8 mouse cellular contexts compared by ENCODE assay signal in the genomic region with DNA sequence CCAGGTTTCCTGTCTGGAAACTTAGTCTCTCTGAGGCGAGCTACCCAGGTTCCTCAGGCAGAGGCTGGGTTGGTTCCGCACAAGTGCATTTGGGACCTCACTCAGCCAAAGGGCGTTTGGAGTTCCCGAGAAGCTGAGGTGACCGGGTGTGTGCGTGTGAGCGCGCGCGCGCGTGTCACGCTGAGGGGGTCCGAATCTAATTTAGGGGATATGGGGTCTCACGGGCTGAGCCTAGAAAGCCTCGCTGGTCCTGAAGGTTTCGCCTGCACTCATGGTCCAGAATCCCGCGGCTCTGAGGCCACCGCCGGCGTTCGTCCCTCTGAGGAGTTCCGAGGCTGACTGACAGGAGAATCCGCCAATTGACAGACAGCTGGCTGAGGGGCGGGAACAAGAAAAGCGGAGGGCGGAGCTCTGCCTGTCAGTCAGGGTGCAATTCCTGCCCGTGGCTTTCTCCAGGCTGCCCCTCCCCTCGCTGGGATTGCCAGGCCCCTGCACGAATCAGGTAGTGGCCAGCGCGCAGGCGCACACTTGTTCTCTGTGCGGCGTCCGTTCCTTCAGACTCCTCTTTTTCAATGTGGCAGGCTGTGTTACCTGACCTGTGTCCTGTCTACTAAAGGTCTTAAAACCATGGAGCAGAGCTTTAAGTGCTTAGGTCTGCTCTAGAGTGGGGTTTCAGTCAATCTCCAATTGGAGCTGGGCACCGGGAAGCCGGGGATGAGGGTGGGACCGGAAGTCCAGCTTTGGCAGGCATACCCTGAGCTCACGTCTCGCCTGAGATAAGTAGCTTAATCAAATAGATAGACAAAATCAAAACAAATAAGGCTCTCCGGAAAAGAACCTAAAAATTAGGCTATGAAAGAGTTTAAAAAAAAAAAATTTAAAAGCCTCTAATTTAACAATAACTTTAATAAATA. TPM values are rescaled to one million over a fixed set of nuclear protein-coding genes. Genes with fewer than 3 reads are reported as not detected.
A peak's percentile ranks its signal among the peaks of the same experiment; 100 is the strongest.
DNase-seq lines count a peak whose midpoint lies in the region; ATAC-seq and TF ChIP-seq lines count a peak whose summit lies in the region.

A gene (minus strand): TSS at position 341 of the 914 bp plus-strand sequence.

- ATAC-seq in forebrain, embryonic 11.5 days (replicated peaks; ENCODE audit: low FRiP score), result peak; percentile 98
- ATAC-seq in heart, embryonic 16.5 days (replicated peaks; ENCODE audit: extremely low read depth, insufficient read depth, low FRiP score), result peak; percentile 99
- peak; percentile 100 for ATAC-seq in liver, embryonic 15.5 days (ENCODE audit: insufficient read depth)
- ATAC-seq in neural tube, embryonic 12.5 days (ENCODE audit: low FRiP score, low read depth), result peak; percentile 99

- H3K4me3 ChIP-seq in CH12.LX (replicated peaks in 1 of 3; ENCODE audit: low read depth in 2 of 3, low read length in 2 of 3, poor library complexity in 1 of 3), result peak within 1 kb of the TSS; percentile 74 to 93 (median 75)
- peak within 1 kb of the TSS; percentile 45 for H3K4me3 ChIP-seq in forebrain, embryonic 11.5 days (ENCODE audit: low read depth, low read length)
- peak within 1 kb of the TSS; percentile 84 for H3K4me3 ChIP-seq in heart, embryonic 16.5 days (ENCODE audit: low read length)
- H3K4me3 ChIP-seq in liver, embryonic 15.5 days (replicated peaks), result peak within 1 kb of the TSS; percentile 68
- peak within 1 kb of the TSS; percentile 65 for H3K4me3 ChIP-seq in neural tube, embryonic 12.5 days

- in situ Hi-C loops in CH12.LX (cut with MboI; ENCODE audit: low pct_ligation_motif_present, low pct_unique_long_range_greater_than_20kb, low sequenced_read_pairs), result no loop called here

- no peak for TF ChIP-seq CTCF in CH12.LX (conservative IDR thresholded peaks at IDR 0.05 in 1 of 2, IDR thresholded peaks at IDR 0.05 in 1 of 2; ENCODE audit: low read depth in 2 of 2, low read length in 2 of 2)

- peaks cover 0 to 2% of the 10 kb centered on the region in 2 experiments for H3K36me3 ChIP-seq in CH12.LX (replicated peaks in 1 of 2; ENCODE audit: control insufficient read depth in 1 of 2, insufficient read depth in 1 of 2, low read length in 1 of 2)
- no peaks in the 10 kb centered on the region for H3K36me3 ChIP-seq in forebrain, embryonic 11.5 days (ENCODE audit: control insufficient read depth, insufficient read depth, low read length)
- H3K36me3 ChIP-seq in heart, embryonic 16.5 days (ENCODE audit: control insufficient read depth, insufficient read depth), result no peaks in the 10 kb centered on the region
- H3K36me3 ChIP-seq in liver, embryonic 15.5 days (replicated peaks), result no peaks in the 10 kb centered on the region
- no peaks in the 10 kb centered on the region for H3K36me3 ChIP-seq in neural tube, embryonic 12.5 days

- peak; percentile 90 for TF ChIP-seq POLR2A in CH12.LX (IDR thresholded peaks at IDR 0.05; ENCODE audit: low read depth, low read length)

- no peaks in the 10 kb centered on the region for H3K27me3 ChIP-seq in CH12.LX (replicated peaks)
- H3K27me3 ChIP-seq in forebrain, embryonic 11.5 days (ENCODE audit: control insufficient read depth, insufficient read depth, low read length), result no peaks in the 10 kb centered on the region
- H3K27me3 ChIP-seq in heart, embryonic 16.5 days (ENCODE audit: control insufficient read depth, insufficient read depth, low read length), result no peaks in the 10 kb centered on the region
- H3K27me3 ChIP-seq in liver, embryonic 15.5 days, result peaks cover 15% of the 10 kb centered on the region
- no peaks in the 10 kb centered on the region for H3K27me3 ChIP-seq in neural tube, embryonic 12.5 days (replicated peaks)

- H3K9ac ChIP-seq in CH12.LX (ENCODE audit: insufficient read depth, low read depth), result peak within 1 kb of the TSS; percentile 81
- peak within 1 kb of the TSS; percentile 71 for H3K9ac ChIP-seq in forebrain, embryonic 11.5 days (ENCODE audit: low read length)
- H3K9ac ChIP-seq in heart, embryonic 16.5 days (ENCODE audit: low read length), result peak within 1 kb of the TSS; percentile 88
- H3K9ac ChIP-seq in liver, embryonic 15.5 days, result peak within 1 kb of the TSS; percentile 61
- peak within 1 kb of the TSS; percentile 69 for H3K9ac ChIP-seq in neural tube, embryonic 12.5 days

- H3K27ac ChIP-seq in CH12.LX (ENCODE audit: insufficient read depth, low read depth), result peak within 1 kb of the TSS; percentile 61; the same call in 1 of the 2 replicates
- peak within 1 kb of the TSS; percentile 79 for H3K27ac ChIP-seq in forebrain, embryonic 11.5 days (ENCODE audit: low read depth, low read length)
- H3K27ac ChIP-seq in heart, embryonic 16.5 days (ENCODE audit: low read length), result peak within 1 kb of the TSS; percentile 99
- peak within 1 kb of the TSS; percentile 77 for H3K27ac ChIP-seq in liver, embryonic 15.5 days (replicated peaks)
- H3K27ac ChIP-seq in neural tube, embryonic 12.5 days, result peak within 1 kb of the TSS; percentile 90

- WGBS in forebrain, embryonic 11.5 days, result under 1% methylated on average over 42 of the region's 43 CpGs
- WGBS in heart, embryonic 16.5 days, result under 1% methylated on average over 43 of the region's 43 CpGs
- WGBS in liver, embryonic 15.5 days (ENCODE audit: insufficient replicate concordance), result under 1% methylated on average over 43 of the region's 43 CpGs
- under 1% methylated on average over 43 of the region's 43 CpGs for WGBS in neural tube, embryonic 12.5 days

- DNase-seq in CH12.LX (ENCODE audit: extremely low read depth), result peak; percentile 96
- DNase-seq in c-Kit-positive CD71-positive TER-119-negative erythroid progenitor cells, embryonic 14.5 days (ENCODE audit: low read depth), result peak; percentile 95
- peak; percentile 99 for DNase-seq in forebrain, embryonic 11.5 days (ENCODE audit: low spot score)
- peak; percentile 99 for DNase-seq in kidney, postnatal 36 days
- DNase-seq in telencephalon, adult 2 months (ENCODE audit: low read depth, low spot score), result peak; percentile 96

- no peaks in the 10 kb centered on the region for H3K79me2 ChIP-seq in CH12.LX (replicated peaks; ENCODE audit: control insufficient read depth, extremely low read depth, insufficient read depth, poor library complexity, severe bottlenecking)

- H3K9me3 ChIP-seq in CH12.LX (replicated peaks; ENCODE audit: low read length), result no peaks in the 10 kb centered on the region
- H3K9me3 ChIP-seq in forebrain, embryonic 11.5 days (ENCODE audit: control insufficient read depth, low read length), result no peaks in the 10 kb centered on the region
- no peaks in the 10 kb centered on the region for H3K9me3 ChIP-seq in heart, embryonic 16.5 days (replicated peaks; ENCODE audit: control insufficient read depth, low read length)
- no peaks in the 10 kb centered on the region for H3K9me3 ChIP-seq in liver, embryonic 15.5 days (replicated peaks)
- no peaks in the 10 kb centered on the region for H3K9me3 ChIP-seq in neural tube, embryonic 12.5 days

- dilution Hi-C loops in CH12.LX (cut with MboI; ENCODE audit: extremely low pct_ligation_motif_present, extremely low pct_unique_long_range_greater_than_20kb, low sequenced_read_pairs), result no loop called here

- no peak for TF ChIP-seq EP300 in CH12.LX (IDR thresholded peaks at IDR 0.05; ENCODE audit: low read length)

- peak within 1 kb of the TSS; percentile 83 for H3K4me2 ChIP-seq in CH12.LX (ENCODE audit: insufficient read depth, low read depth, poor library complexity, severe bottlenecking)
- peak within 1 kb of the TSS; percentile 77 for H3K4me2 ChIP-seq in forebrain, embryonic 11.5 days (ENCODE audit: low read depth, low read length, severe bottlenecking)
- H3K4me2 ChIP-seq in heart, embryonic 16.5 days (ENCODE audit: low read depth, low read length), result peak within 1 kb of the TSS; percentile 89
- H3K4me2 ChIP-seq in liver, embryonic 15.5 days, result peak within 1 kb of the TSS; percentile 91
- peak within 1 kb of the TSS; percentile 68 for H3K4me2 ChIP-seq in neural tube, embryonic 12.5 days (replicated peaks)

- TF ChIP-seq RAD21 in CH12.LX (IDR thresholded peaks at IDR 0.05; ENCODE audit: low read depth, low read length), result no peak

- H3K4me1 ChIP-seq in CH12.LX (ENCODE audit: control insufficient read depth in 1 of 2, insufficient read depth in 2 of 2), result peaks cover 3 to 10% of the 10 kb centered on the region in 2 experiments; a peak in 2 of 4 replicates
- H3K4me1 ChIP-seq in forebrain, embryonic 11.5 days (replicated peaks; ENCODE audit: control insufficient read depth, insufficient read depth, low read length), result peaks cover 2% of the 10 kb centered on the region; the same call in 1 of the 2 replicates
- H3K4me1 ChIP-seq in heart, embryonic 16.5 days (ENCODE audit: control insufficient read depth, insufficient read depth, low read length), result 0 out of 2 replicates have a peak, but pooled peaks cover 2% of the 10 kb centered on the region
- peaks cover 13% of the 10 kb centered on the region for H3K4me1 ChIP-seq in liver, embryonic 15.5 days (replicated peaks)
- peaks cover 6% of the 10 kb centered on the region for H3K4me1 ChIP-seq in neural tube, embryonic 12.5 days

TF ChIP-seq in CH12.LX, 34 proteins besides CTCF, POLR2A, EP300 and RAD21 (continues in another document):
- TF ChIP-seq POLR2AphosphoS2 (IDR thresholded peaks at IDR 0.05; ENCODE audit: low read depth, low read length) (peak; percentile 79), SIN3A (IDR thresholded peaks at IDR 0.05; ENCODE audit: low read length) (0 out of 2 replicates have a peak, but pooled peaks have one; percentile 40), ZKSCAN1 (IDR thresholded peaks at IDR 0.05; ENCODE audit: borderline replicate concordance, low read depth, low read length) (no peak), NRF1 (IDR thresholded peaks at IDR 0.05; ENCODE audit: low read depth, low read length) (peak; percentile 89), HCFC1 (IDR thresholded peaks at IDR 0.05; ENCODE audit: low read depth, low read length) (no peak; the same call in 1 of the 2 replicates), JUND (conservative IDR thresholded peaks at IDR 0.05; ENCODE audit: low read depth, low read length) (no peak), CHD1 (IDR thresholded peaks at IDR 0.05; ENCODE audit: low read depth, low read length) (no peak), UBTF (IDR thresholded peaks at IDR 0.05; ENCODE audit: low read depth, low read length) (no peak), MEF2A (IDR thresholded peaks at IDR 0.05; ENCODE audit: borderline replicate concordance, low read depth, low read length) (0 out of 2 replicates have a peak, but pooled peaks have one; percentile 24), ZC3H11A (IDR thresholded peaks at IDR 0.05; ENCODE audit: low read depth, low read length) (no peak), MXI1 (IDR thresholded peaks at IDR 0.05; ENCODE audit: low read depth, low read length) (peak; percentile 51; the same call in 1 of the 2 replicates)

RNA-seq across cellular contexts. Expression of the gene that starts here (rescaled TPM):
- total RNA-seq in CH12.LX (2012; rRNA removed) (3.5 and 4.4 TPM in 2 replicates), CH12.LX (2014; rRNA removed) (5.0 and 5.3 TPM in 2 replicates)
- polyA plus RNA-seq in CH12.LX (2012; ENCODE audit: insufficient read length, low read depth), result 6.6 and 7.6 TPM in 2 replicates
- polyA plus RNA-seq in forebrain, embryonic 11.5 days (2014; fragmentation: Nextera tagmentation; extraction: Ambion mirVana), result 1.2 and 1.3 TPM in 2 replicates
- polyA plus RNA-seq in heart, embryonic 16.5 days (2015; fragmentation: Nextera tagmentation; extraction: Ambion mirVana), result 1.7 and 2.0 TPM in 2 replicates
- 0.46 and 0.66 TPM in 2 replicates for polyA plus RNA-seq in liver, embryonic 15.5 days (2015; fragmentation: Nextera tagmentation; extraction: Ambion mirVana)
- polyA plus RNA-seq in neural tube, embryonic 12.5 days (2016; fragmentation: Nextera tagmentation; extraction: Ambion mirVana), result 3.8 and 4.2 TPM in 2 replicates

Comparison
In these comparisons a context has a peak if more than half of its experiments do, and no peak if none do; other contexts are left out.
1. Peak in every context shown above with its lines: DNase-seq, ATAC-seq, H3K4me3 ChIP-seq and H3K27ac ChIP-seq.
2. Peak in ATAC-seq, H3K4me3 ChIP-seq, H3K27ac ChIP-seq, H3K9ac ChIP-seq and H3K4me2 ChIP-seq in liver, embryonic 15.5 days; RNA of the gene not detected or under 1 TPM.